Mouse (Mus musculus): ENCODE data around the gene Ttf2. TPM values are rescaled to one million over a fixed set of nuclear protein-coding genes. Genes with fewer than 3 reads are reported as not detected.

Ttf2 gene
- 1 to 10 TPM; 5.0 to 5.6 TPM for total RNA-seq (2021)
- long read RNA-seq, experiment 1, full-length matches to known transcripts, result 9 of 13 reads
- long read RNA-seq, experiment 1, partial matches to known transcripts, result 1 of 13 reads
- long read RNA-seq, experiment 1, other reads (novel, unspliced or antisense), result 3 of 13 reads
- long read RNA-seq, experiment 2, full-length matches to known transcripts, result 6 of 12 reads
- long read RNA-seq, experiment 2, partial matches to known transcripts, result 3 of 12 reads
- long read RNA-seq, experiment 2, other reads (novel, unspliced or antisense), result 3 of 12 reads

DNA sequence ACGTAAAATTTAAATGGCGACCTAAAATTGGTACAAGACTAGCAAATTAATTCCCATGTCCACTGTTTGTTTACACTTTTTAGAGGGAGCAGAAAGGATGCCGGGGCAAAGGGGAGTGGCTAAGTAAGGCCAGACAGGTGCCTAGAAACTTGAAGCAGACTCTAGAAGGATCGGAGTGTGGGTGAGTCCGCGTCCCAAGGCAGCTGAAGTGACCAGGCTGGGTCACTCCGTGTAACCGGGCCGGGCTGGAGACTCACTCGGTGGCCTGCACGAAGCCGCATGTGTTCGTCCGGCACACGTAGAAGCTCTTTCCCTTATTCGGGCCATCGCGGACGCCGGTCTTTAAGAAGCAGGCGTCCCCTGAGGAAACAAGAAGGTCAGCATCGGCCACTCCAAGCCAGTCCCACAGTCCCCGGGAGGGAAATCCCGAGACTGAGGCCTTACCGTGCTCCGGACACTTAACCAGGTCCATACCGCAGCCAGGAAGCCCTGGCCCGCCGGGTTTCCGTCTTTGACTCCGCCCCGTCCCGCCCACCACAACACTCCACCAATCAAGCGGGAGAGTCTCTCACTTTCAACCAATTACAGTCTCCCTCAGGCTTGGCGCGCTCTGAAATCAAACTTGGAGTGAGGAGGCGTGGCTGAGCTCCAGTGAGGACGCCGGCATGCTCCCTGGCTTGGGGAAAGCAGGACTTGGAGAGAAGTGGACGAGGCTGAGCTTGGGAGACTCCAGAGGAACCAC, at the start of gene Ttf2:
TSS of gene Ttf2 (minus strand) at position 488 of the 742 bp plus-strand sequence.
- DNase-seq, result peak; percentile 94

DNA sequence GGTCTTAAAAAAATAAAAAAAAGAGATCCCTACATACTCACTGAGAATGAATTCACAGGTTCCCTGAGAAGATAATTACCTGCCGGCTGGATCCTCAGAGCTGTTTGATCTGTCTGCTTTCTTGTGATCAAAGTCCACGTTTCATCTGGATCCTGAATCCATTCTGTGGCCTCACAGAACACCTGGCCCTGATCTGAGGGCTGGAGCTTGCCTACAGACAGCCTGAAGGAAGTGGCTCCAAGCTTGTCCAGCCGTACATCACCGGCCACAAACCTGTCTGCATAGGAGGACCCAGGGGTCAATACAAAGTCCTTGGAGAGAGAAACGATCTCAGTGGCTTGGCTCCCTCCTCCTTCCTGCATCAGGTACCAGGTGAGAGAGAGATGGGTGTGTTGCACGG, 49.0 kb upstream of the Ttf2 start:
- DNase-seq, result no peak

DNA sequence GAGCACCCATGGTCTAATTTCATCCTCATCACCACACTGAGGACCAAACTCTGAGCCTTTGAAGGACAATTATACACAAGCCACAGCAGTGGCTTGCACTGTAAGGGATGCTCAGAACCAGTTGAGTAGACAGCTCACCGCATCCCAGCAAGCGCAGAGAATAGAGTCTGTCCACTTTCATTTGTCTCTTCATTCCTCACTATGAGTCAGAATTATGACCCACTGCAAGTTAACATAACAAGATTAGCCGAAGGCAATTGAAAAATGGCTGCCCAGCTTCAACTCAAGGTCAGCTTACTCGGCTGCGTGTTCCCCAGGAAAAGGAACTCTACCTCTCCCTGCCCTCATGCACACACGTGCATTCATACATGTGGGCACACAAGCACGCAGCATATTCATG, 46.6 kb upstream of the Ttf2 start:
- DNase-seq, result no peak

DNA sequence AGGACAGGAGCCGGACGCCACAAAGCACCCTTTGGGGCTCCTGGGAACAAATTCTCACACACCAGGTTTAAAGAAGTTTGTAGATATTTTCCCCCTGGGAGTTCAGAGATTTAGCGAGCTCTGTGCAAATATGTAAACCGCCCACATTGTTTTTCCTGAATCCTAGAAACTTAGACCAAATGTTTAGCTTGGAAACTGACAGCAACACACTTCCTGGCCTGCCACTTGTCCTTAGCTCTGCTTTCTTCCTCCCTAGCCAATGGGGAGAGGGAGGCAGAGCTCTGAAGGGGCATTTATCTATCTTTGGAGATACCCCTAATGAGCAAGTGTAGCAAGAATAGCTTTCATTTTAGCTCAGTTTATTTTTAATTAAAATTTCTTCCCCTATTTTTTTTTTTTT, 45.8 kb upstream of the Ttf2 start:
- DNase-seq, result no peak

DNA sequence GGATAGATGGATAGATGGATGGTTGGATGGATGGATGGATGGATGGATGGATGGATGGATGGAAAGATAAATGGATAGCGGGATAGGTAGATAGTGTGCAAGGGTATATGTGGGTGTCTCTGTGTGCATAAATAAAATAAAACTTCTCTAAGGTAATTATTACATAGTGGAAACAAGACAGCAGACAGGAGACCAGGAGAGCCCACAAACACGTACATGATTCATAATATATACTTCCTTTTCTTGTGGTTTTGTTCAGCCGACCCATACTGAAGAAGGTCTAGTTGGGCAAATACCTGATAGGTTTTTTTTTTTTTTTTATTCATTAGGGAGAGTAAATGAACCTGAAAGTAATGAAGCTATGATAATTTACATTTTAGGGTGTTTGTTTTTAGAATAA, 44.1 kb upstream of the Ttf2 start:
- DNase-seq, result no peak

DNA sequence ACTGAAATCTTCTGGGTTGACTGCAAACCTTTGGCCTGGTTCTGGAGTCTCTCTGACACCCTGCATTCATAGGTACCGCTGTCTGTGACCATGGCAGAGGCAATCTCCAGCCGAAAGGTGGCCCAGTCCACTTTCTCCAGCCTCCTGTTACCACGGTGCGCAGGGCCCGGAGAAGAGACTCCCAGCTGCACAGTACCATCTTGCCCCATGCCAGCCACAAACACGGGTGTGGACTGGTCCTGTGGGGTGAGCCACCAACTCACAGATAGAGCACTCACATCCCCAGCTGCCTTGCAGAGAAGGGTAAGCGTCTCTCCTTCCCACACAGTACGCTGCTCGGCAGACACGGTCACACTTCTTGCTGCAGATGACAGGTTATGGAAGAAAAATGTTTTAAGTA, 43.5 kb upstream of the Ttf2 start:
- DNase-seq, result no peak

DNA sequence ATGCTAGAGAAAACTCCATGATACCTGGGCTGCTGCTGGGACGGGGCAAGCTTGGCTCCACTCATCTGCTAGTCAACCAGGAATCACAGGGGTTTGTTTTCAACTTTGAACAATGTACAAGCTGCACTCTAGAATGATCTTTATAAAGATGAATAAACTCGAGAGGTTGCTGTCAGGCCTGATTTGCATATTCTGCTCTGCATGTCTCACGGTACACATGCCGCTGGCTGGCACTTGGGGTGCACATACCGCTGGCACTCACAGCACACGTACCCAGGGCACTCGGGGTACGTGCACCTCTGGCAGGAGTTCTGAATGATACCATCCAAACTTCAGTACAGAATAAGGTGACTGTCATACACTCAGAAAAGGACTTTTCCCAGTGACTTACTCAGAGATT, 43.1 kb upstream of the Ttf2 start:
- no peak for DNase-seq

DNA sequence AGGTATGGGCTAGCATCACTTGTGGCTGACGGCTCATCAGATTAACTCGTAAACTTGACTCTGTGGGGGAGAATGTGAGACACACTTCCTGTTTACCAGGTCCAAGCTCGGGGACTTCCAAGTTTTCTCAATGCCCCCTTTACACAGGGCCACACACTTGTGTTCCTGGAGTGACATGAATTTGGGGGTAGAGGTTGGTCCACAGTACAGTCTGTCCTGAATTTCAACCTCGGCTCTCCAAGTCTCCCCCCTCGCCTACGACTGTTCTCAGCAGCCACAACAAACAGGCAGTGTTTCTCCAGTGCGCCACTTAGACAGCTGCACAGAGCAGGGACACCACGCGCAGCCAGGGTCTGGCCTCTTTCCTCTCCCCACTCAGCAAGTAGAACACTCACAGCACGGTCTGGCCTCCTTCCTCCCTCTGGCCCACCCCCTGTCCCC, 42.7 kb upstream of the Ttf2 start:
- DNase-seq, result peak; percentile 38

DNA sequence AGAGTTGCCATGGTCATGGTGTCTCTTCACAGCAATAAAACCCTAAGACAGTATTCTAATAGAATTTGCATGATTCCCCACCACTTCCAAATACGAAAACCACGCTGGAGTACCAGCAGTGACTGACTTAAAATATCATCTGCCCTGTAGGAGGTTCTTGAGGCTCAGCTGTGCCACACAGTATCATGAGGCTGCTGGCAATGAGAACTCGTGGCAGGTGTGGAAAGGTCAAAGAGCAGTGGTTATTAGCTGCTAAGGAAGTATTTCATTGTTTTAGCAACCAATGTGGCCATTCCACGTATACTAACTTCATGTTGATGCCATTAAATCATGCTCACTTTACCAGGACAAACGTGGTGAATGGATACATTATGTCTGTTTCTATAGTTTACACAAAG, 41.7 kb upstream of the Ttf2 start:
- DNase-seq, result no peak

DNA sequence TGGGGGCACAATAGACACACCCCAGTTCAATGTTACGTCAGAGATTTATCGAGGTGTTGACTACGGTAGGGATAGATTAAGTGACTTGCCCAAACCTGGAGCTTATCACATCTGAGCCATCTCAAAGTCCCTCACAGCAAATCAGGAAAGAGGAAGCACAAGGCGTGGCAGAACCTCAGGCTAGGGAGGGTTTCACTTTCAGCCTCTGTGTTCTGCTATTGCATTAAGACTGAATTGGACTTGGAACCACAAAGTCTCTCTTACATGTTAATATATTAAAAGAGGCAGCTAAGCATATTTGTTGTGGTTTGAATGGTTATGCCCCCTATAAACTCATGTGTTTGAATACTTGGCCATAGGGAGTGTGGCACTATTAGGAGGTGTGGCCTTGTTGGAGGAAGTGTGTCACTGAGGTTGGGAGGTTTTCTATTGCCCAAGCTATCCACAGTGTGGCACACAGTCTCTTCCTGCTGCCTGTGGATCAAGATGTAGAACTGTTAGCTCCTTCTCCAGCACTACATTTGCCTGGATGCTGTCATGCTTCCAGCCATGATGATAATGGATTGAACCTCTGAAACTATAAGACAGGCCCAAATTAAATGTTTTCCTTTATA, 41.2 kb upstream of the Ttf2 start:
- DNase-seq, result no peak

DNA sequence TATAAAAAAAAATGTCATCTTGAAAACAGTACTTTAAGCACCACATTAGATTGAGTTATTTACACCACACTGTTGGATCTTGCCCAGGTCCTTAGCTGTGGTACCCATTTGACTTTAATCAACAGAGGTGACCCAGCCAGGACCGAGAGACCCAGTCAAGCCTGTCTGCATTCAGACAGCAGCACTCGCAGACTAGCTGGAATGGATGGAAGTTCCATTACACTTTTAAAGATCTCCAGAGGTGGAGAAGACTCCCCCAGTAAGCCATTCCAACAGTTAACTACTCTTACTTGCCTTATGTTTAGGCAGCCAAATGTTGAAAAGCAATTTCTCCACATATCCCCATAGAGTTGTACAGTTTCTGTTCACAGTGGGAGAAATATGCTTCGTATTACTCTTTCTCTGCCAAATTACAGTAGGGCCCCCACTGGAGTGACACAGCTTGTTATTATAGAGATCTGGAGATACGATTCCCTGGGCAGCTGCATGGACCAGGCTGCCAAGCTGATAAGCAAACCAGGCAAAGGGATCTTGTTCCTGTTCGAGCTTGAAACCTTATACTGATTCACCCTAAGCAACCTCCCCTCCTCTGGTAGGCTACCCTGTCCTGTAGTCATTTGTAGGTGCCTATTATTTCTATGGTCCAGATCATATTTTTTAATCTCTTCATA, 37.8 kb upstream of the Ttf2 start:
- no peak for DNase-seq

DNA sequence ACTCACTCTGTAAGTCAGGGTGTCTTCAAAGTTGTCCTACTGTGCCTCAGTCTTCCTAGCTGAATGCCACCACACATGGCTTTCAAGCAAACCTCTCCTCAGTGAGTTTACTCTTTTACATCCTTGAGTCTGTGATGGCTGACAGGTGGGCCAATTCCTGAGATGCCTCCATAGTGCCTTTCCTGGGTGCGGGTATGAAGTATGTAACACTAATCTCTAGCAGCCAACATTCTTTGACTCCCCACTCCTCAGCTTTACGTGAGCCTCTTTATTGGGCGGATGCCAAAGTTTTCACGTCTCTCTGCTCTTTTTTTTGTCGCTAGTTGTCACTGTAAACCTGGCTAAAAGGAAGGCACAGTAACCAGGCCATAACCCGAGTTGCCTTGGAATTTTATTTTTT, 35.9 kb upstream of the Ttf2 start:
- DNase-seq, result no peak

DNA sequence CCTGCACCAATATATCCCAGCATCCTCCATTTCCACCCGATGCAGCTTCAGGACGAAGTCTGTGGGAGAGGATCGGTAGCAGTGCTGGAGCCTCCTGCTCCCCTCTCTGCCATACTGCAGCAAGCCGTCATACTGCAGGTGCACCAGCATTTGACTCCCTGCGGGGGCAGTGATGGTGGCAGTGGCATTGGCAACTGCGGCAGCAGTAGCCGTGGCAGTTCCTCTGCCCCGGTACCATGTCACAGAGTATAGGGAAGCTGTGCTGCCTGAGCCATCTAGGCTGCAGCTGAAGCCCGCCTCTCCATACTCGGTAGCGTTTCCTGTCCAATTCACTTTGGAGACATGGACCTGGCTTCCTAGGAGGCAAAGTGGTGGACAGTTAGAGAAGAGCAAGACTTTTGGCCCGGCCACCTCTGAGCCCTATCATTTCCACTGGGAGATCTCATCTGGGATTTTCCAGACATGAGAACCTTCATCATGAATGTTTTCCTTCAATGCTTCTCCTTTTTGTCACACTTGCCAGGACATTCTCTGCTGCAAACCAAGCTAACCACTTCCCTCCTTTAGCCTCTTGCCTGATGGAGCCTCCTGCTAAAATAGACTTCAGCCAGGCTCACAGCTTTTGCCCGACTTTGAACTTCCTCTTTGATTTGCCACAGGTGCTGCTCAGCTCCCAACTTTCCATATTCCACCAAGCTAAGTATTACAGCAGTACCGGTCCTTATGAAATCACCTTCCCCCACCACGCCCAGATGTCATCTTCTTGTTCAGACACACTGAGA, 34.3 kb upstream of the Ttf2 start:
- no peak for DNase-seq

DNA sequence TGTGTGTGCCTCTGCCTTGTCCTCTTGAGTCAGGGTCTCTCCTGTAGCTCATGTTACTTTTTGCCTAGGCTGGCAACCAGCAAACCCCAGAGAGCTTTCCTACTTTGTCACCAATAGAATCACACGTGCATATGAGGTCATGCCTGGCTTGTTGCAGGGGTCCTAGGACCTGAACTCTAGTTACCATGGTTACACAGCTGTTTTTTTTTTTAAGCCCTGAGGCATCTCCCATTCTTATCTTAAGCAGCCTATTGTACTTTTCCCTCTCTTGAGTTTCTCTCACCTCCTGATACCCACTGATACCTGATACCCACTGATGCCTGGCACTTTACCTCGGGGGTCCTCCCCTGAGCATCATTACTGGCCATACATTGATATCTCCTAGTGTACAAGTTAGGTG, 30.3 kb upstream of the Ttf2 start:
- no peak for DNase-seq

DNA sequence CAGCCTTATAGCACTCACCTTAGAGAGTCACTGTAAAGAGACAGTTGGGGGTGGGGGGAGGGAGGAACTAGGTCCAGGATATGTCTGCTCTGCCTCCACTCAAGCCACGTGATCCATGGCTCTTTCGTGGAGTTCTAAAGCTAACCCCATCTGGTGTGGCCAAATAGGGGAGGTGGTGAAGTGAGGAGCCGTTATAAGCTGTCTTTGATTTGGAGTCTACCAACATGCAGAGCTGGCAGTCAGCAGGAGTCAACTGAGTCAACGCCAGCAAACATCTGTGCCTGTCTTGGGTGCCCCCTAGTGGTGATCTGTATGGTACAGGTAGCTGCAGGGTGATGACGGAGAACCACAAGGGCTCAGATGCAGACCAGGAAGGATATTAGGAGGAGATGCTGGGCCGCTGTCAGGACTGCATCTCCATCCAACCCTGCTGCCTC, 29.5 kb upstream of the Ttf2 start:
- peak; percentile 69 for DNase-seq

DNA sequence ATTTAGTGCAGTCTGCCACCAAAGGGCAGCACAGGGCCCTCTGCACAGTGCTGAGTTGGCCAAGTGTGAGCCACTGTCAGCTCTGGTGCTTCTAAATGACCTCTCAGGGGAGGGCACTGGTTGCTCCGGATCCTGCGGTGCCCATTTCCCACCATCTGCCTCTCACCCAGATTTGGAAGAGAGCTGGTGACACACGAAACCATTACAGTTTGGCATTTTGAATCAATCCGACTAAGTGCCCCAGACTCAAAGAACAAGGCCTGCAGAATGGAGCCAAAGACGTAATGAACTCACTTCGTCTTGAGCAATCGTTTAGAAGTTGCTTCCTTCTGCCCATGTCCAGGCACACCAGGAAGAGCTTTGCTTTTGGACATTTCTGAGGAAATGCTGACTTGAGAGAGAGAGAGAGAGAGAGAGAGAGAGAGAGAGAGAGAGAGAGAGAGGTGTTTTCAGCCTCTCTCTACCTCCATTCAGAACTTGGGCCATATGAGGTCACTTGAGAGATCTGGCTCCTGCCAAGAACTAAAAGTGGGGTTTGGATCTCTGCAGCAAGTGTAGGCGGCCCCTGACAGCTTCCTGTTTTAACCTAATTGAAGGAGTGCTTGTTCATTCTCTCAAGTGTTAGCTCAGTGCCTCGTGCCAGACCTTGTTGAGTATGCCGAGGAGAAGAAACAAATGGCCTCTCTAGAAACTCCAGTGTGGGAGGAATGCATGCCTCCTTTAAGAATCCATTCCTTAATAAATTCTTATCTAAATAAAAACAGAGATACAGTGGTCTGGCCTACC, 28.5 kb upstream of the Ttf2 start:
- DNase-seq, result no peak

DNA sequence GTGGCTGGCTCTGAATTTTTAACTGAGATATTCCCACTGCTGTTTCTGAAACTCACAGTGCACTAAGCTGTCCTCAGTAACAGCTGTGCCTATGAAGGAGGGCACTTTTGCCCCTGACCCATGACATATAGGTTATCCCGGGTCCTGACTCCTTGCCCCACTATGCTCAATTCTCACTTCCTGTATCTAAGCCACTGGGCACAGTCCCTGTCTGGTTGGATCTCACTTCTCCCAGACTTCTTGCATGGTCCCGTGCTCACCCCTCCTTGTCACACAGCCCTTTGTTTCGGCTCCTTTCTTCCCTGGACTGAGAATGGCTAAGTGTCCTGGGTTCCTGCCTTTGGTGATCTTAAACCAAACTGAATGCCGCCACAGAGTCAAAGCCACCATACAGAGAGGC, 24.8 kb upstream of the Ttf2 start:
- no peak for DNase-seq

DNA sequence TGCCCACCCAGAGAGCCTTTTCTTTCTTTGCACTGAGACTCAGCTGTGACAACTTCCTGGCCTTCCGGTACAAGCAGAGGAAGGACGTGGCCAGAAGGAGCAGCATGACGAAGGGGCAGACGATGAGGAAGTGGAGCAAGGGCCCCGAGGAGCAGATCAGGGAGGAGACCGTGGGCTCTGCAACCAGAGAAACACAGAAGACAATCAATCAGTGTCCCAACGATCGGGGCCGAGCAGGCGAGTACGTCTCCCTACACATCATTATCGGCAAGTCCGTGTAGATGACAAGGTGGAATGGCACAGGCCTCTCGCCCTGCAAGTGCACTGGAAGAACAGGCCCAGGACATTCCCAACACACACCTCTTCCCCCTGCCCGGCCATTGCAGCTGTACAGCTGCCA, 24.3 kb upstream of the Ttf2 start:
- no peak for DNase-seq

DNA sequence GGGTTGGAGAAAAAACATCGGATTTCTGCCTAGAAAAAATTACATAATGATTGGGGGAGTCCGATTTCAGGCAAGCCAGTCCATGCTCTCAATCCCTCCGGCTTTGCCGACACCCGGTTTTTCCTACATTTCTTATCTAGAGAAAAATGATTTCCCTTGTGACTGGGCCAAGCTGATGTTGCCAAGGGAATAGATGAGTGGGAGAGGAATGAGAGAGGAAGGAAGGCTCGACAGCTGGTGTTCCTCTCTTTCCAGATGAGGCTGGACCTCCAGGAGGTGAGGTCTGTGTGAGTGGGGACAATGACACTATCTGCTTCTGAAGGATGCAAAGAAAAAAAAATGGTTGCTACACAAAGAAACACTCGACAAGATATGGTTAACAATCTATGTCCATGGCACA, 23.7 kb upstream of the Ttf2 start:
- DNase-seq, result no peak

DNA sequence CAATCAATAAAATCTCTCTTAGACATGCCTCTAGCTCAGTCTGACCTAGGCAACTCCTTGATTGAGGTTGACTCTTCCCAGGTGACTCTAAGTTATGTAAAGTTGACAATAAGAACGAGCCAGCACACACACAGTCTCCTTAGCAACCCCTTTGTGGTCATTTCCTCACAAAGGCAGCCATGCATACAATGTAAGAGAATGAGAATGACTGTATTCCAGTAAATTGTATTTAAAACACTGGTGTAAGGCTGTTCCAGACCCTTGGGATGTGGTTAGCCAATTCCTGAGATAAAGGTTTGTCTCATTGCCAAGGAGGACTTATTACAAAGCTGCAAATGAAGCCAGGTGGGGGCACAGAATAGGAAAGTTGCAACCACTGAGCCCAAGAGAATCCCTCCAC, 20.8 kb upstream of the Ttf2 start:
- no peak for DNase-seq

DNA sequence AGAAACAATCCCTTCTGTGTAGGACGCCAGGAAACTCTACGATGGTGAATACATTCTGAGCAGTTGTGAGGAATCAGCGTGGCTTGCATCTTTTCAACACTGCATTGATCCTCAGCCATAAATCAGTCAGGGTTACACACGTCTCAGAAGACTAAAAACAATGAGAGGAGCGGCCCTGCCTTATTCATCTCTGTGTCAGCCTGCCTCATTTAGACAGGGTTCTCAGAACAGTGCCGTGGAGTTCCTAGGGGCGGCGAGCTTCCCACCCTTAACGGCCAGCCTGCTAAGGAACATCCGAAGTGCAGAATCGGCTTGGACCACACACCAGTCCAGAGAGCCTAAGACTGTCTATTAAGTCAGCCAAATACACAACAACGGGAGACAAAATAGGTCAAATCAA, 20.0 kb upstream of the Ttf2 start:
- DNase-seq, result no peak

All from gastrocnemius, postnatal 10 days (tissue).